Mouse (Mus musculus): Measurements from ENCODE around the gene Lmf1.

The Lmf1 gene

DNA sequence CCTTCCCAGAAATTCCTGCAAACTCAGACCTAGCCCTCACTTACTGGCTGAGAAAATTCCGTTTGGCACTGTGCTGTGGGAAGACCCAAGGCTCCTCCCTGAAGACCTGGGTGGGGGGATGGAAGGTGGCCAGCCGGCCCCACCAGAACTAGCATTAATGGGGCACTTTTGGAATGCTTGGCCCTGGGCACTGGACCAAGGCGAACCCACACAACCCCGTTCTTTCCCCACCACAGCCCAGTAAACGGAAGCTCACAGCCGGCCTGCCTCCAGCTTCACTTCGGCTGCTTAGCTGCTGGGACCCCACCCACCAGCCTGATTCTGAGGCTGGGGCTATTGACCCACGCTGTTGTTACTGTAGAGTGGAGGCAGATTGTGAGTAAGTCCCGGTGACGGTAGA, 10.7 kb upstream of the Lmf1 start:
- DNase-seq (ENCODE audit: low spot score), result no peak

DNA sequence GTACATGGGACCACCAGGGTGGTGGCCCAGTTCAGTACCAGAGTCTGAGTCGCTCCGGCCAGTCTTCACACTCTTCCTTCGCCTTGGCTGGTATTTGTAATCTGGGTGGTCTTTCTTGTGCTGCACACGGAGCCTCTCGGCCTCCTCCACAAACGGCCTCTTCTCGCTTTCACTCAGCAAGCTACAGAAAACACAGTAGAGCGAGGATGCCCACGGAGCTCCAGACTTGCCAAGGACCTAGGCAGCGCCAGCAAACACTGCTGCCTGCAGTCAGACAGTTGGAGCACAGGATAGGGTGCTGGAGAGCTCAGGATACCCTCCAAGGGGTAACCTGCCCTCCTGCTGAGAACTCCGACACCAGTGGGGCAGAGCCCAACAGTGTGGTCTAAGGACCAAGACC, 10.0 kb upstream of the Lmf1 start:
- DNase-seq (ENCODE audit: low spot score), result no peak

DNA sequence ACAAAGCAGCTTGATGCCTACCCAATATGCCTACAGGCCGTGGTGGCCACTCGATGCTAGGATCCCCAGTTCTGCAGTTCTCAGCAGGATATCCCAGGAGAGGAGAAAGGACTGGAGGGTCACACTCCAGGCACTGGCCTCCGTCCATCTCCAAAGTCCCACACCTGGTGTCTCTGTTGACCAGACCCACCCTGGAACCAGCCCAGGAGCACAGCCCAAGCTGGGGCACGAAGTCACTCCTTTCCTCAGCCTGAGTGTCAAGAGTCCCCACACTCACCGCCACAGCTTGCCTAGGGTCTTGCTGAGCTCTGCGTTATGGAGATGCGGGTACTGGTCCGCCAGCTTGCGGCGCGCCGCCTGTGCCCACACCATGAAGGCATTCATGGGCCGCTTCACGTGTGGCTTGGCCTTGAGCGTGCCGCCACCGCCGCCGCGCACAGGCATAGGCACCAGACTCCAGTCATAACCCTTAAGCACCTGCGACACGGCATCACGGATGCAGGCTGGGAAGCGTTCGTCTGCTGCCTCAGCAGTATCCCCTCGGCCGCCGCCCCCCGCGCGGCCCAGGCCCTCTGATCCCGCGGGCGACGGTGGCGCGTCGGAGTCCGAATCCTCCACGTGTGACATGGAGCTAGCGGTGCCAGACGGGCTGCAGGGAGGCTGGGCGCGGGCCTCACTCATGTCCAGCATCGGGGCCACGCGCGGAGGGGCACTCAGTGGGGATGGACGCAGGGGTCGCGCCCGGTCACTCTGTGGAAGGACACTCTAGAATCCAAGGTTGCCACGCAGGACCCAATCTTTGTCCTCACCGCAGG, 8.8 kb upstream of the Lmf1 start:
- no peak for DNase-seq (ENCODE audit: low spot score)

DNA sequence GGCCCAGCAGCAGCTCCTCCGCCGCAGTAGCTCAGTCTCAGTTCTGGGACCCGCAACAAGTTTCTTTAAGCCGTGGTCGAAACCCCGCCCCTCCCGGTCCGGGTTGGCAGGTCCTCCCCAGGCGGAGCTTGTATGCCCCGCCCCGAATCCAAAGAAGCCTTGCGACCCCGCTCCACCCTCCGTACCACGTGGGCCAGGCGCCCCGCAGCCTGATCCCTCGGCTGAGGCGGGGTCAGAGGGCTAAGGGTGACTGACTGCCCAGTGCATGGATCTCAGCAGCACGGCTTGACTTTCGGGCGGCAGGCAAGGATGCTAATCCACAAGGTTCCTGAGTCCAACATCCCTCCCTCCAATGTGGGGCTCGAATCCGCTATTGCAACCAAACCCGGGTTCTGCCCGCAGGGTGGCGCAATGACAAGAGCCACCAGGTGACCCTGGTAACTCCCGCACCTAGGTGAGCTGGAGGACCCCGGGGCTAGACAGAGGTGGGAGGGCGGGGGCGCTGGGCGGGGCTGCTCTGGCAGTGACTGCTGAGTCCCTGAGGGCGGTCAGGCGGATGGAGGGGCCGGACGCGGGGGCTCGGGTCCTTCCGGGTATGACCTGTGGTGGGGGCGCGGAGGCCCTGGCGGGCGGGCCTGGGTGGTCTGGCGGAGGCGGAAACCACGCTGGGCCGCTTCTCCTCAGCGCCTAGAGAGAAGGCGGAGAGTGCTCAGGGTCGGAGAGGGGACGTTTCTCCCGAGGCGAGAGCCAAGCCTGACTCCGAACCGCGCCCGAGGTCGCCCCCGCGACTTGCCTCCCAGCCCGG, 8.0 kb upstream of the Lmf1 start, which contains the start of gene Sox8:
Gene Sox8, minus strand, starts transcription at position 39 of the 805 bp plus-strand sequence.
- DNase-seq (ENCODE audit: low spot score), result peak; percentile 58

DNA sequence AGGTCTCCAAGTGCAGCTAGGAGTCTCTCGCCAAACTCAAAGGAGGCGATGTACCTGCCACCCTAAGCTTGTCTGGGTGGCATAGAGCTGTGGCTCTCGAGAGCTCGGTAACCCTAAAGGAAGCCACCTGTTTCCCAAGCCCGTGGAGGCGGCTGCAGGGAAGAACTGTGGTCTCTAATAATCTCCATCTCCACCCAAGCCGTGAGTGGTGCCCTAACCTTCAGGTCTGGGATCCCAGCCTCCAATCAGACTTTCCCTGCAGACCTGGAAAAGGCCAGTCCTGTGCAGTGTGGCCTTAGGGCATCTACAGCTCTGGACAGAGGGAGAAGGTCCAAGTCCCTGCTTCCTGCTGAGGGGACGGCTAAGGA, 7.4 kb upstream of the Lmf1 start:
- DNase-seq (ENCODE audit: low spot score), result no peak

DNA sequence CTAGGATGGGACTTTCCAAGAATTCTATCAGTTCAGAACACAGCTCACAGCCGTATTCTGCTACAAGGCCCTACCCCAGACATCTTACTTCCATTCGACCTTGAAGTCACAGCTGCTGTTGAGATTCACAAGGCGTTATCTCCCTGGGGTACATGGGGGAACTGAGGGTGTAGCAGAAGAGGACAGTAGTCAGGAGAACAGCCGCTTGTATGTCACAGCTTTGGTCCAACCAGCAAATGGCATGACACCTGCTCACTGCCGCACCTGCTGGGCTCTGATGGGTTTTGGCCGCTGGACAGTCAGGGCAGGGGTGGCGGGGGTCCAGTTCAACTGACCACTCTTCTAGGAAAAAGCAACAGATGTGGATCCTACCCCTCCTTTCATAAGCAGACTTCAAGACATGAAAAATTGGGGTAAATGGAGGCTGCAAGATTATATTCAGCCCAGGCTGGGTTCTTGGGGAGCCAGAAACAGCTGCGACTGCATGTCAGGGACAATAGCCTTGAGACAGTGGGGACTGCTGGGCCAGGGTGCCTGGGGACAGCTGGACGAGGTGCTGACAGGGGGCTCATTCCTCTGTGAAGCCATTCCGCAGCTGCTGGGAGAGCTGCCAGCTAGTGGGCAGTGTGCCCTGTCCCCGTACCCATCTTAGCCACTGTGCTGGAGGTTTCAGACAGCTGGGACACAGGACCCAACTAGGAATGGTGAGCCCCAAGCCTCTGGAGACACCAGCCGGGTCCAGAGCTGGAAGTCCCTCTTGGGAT, 3.5 kb upstream of the Lmf1 start:
- DNase-seq (ENCODE audit: low spot score), result no peak

DNA sequence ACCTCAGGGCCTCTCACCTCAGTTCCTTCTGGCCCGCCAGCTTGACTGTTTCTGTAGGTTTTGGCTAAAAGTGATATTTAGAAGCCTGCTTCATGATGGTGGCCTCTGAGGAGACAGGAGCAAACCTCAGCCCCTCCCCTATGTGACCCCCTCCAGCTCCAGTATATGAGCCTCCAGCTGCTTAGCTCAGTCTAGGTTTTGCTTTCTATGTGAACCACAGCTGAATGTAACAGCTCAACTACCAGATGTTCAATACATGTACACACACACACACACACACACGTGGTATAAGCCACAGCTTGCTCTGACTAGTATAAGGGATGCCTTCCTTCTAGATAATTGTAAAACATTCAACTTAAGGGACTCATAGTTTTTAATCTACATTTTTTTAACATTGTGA, 2.9 kb upstream of the Lmf1 start:
- DNase-seq (ENCODE audit: low spot score), result no peak

DNA sequence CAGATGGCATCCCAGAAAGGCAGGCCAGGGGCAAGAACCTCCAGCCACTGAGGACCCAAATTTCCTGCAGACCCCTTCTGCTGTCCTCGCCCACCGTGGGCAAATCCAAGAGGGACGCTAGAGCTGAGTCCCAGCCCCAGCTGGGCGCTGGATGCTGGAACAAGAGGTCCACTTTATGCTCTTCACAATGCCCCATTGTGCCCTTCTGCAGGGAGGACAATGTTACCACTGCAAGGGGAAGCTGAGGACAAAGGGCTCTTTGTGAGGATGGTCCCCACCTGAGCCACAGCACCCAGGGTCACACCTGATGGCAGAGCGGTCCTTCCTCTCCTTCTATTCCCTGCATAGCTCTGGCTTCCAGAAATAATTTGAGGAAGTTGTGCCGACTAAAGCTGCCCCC, 1.6 kb upstream of the Lmf1 start:
- DNase-seq (ENCODE audit: low spot score), result no peak

GRCm38 (mm10) chr17:25577702-25578101, 1.2 kb upstream of the Lmf1 start:
- DNase-seq (ENCODE audit: low spot score), result no peak

- no peak for DNase-seq (ENCODE audit: low spot score)
These were observed 605 bp downstream of the Lmf1 start for GRCm38 (mm10) chr17:25579332-25580047.

DNA sequence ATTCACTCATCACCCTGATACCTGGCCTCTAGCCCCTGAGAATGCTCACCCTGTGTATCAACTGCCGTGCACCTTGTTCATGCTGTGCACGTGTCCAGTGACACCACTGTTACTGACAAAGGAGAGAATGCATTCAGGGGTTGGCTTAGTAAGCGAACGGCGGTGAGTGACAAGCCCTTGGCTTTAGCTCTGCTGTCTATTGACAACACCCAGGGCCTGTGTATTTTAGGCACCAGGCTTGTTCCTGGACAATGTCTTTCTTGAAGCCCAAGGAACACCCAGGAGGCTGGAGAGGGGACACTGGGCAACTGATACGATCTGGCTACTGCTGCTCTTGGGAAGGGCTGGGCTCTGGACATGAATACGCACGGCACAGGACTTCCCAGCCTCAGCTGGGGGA, 3.2 kb downstream of the Lmf1 start:
- DNase-seq (ENCODE audit: low spot score), result no peak

DNA sequence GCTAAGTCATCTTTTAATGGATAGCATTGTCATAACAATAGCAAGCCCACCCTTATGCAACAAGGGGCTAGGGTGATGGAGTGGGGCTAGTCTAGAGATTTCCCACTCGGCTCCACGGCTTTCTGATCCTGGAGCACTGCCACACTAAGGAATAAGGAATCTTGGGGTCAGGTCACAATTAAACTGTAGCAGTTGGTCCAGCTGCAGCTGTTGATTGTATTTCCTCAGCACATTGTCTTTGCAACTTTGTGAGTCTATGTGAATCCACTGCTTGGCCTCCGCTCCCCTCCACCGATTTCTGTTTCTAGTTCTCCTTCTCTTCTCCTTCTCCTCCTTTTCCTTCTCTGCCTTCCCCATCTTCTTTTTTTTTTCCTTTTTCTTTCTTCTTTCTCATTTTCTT, 4.2 kb downstream of the Lmf1 start:
- no peak for DNase-seq (ENCODE audit: low spot score)

- no peak for DNase-seq (ENCODE audit: low spot score)
These were observed 5.0 kb downstream of the Lmf1 start for GRCm38 (mm10) chr17:25583858-25584257.

DNA sequence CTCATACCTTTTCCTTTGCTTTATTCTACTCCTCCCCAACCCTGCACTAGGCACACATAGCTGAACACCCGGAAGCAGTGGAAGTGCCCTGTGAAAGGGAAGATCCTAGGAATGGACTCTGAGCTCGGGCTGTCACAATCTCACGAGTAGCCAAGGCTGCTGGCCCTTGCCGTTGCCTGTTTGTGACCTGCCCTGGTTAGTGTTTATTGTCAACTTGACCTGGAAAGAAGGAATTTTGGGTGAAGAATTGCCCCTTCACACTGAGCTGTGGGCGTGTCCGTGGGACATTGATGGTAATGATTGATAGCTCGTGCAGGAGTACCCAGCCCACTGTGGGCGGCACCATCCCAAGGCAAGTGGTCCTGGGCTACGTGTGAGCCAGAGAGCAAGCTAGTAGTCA, 5.8 kb downstream of the Lmf1 start:
- no peak for DNase-seq (ENCODE audit: low spot score)

- DNase-seq (ENCODE audit: low spot score), result no peak
These were observed 11.2 kb downstream of the Lmf1 start for GRCm38 (mm10) chr17:25590068-25590467.

DNA sequence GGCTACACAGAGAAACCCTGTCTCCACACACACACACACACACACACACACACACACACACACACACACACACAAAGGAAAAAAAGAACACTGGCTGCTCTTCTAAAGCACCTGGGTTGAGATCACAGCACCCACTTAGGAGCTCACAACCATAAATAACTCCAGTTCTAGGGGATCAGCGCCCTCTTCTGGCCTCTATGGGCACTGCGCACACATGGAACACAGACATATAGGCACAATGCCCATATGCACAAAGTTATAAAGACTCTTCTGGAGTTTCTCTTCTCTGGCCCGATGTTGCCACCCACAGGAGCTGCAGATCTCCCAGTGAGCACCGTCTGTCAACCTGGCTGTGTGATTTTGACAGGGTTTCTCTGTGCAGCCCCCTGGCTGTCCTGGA, 12.1 kb downstream of the Lmf1 start:
- no peak for DNase-seq (ENCODE audit: low spot score)

DNA sequence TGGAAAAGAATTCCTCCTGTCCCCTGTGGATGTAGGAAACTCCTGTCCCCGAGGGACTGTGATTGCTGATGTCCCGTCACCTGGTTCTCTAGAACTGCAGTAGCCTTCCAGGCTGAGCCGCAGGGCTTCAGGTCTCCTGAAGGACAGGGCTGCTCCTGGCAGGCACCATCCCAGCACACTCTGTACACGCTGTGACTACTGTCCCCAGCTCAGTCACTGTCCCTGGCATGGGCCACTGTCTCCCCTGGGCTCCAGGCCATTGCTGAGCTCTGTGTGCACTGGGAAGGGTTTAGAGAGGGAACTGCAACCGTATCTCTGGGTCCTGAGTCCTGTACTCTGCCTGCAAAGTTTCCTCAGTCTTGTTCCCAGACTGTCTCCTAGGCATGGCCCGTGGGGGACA, 13.5 kb downstream of the Lmf1 start:
- DNase-seq (ENCODE audit: low spot score), result no peak

- no peak for DNase-seq (ENCODE audit: low spot score)
These were observed 14.8 kb downstream of the Lmf1 start for GRCm38 (mm10) chr17:25593411-25594261.

- no peak for DNase-seq (ENCODE audit: low spot score)
These were observed 16.6 kb downstream of the Lmf1 start for GRCm38 (mm10) chr17:25595495-25595894.

DNA sequence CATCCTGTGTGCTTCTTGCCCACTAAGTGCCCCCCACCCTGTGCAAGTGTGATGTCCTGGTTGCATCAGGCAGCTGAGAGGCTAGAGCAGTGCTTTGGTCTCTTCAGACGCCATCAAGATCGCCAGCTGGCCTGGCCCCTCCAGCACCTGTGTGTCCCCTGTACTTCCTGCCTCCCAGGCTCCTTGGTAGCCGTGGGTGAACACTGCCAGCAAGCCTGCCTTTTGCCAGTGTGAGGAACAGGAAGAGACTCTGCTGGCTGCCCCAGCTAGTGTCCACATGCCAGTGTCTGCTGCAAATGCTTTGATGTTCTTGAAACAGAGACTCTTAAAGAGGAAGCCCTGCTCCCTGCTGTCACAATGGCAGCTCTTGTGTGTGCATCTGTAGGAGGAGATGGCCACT, 18.7 kb downstream of the Lmf1 start:
- no peak for DNase-seq (ENCODE audit: low spot score)

DNA sequence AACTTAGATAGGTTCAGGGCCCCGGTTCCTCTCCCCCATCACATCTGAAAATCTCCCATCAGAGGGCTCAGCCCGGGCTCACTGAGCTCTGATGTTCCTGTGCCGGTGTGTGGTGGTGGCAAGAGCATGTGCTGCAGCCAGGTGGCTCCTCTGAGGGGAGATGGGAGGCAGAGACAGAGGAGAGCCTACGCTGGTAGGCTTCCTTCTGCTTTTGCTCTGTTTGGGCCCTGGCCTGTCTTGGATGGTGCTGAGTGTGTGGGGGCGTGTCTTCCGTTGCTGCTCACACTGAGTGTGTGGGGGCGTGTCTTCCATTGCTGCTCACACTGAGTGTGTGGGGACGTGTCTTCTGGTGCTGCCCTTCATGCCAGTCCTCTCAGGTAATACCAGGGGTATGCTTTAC, 23.5 kb downstream of the Lmf1 start:
- DNase-seq (ENCODE audit: low spot score), result no peak

Measured in ovary, postnatal 10 days (tissue).